Mouse (Mus musculus): Measurements from ENCODE around the gene Synpr. TPM values are rescaled to one million over a fixed set of nuclear protein-coding genes. Genes with fewer than 3 reads are reported as not detected.
A peak's percentile ranks its signal among the peaks of the same experiment; 100 is the strongest.

Gene Synpr
- polyA plus RNA-seq, 1 experiment from 2014 or later = 0.29 TPM

DNA sequence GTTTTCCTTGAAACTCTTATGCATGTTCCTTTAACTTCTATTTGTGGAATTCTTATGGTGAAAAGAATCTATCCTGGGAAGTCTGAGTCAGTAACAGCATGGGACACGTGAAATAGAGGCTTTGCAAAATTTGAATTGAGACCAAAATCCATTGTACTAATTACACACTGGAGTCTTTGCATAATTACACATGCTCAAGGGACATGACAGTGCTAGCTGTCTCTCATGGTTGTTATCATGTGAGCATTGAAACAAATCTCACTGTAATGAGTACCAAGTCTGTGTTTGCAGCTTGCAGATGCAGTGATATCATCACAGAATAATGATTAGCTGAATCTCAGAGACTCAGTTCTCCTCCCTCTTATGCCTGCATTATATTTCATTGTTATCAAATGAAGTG lies 22.2 kb upstream of the Synpr start:
- no peak overlapping the region for H3K9ac ChIP-seq (replicated peaks; ENCODE audit: low read depth)
- no peaks in the 10 kb centered on the region for H3K36me3 ChIP-seq (ENCODE audit: insufficient read depth, low read length)
- no peaks in the 10 kb centered on the region for H3K27me3 ChIP-seq (replicated peaks; ENCODE audit: insufficient read depth, low read length)
- no peak overlapping the region for H3K4me3 ChIP-seq (ENCODE audit: low read depth, low read length)
- ATAC-seq (no peak), DNase-seq (ENCODE audit: low spot score) (no peak)
- H3K4me1 ChIP-seq (ENCODE audit: insufficient read depth, low read depth, low read length) = no peaks in the 10 kb centered on the region
- H3K4me2 ChIP-seq (replicated peaks; ENCODE audit: low read depth, low read length) = no peak overlapping the region
- WGBS = 39% methylated on average over 1 of the region's 1 CpGs
- no peak for TF ChIP-seq CTCF (IDR thresholded peaks at IDR 0.05)
- TF ChIP-seq EP300 (IDR thresholded peaks at IDR 0.05) = no peak
- H3K27ac ChIP-seq (ENCODE audit: low read length) = no peak overlapping the region
- H3K9me3 ChIP-seq (ENCODE audit: low read length) = no peaks in the 10 kb centered on the region

- TF ChIP-seq EP300 (IDR thresholded peaks at IDR 0.05) (no peak), CTCF (IDR thresholded peaks at IDR 0.05) (no peak)
- Histone ChIP-seq H3K36me3 (ENCODE audit: insufficient read depth, low read length) (no peaks in the 10 kb centered on the region), H3K4me2 (replicated peaks; ENCODE audit: low read depth, low read length) (no peak overlapping the region), H3K4me3 (ENCODE audit: low read depth, low read length) (no peak overlapping the region), H3K9ac (replicated peaks; ENCODE audit: low read depth) (no peak overlapping the region), H3K27ac (ENCODE audit: low read length) (no peak overlapping the region), H3K9me3 (ENCODE audit: low read length) (no peaks in the 10 kb centered on the region), H3K4me1 (ENCODE audit: insufficient read depth, low read depth, low read length) (no peaks in the 10 kb centered on the region), H3K27me3 (replicated peaks; ENCODE audit: insufficient read depth, low read length) (no peaks in the 10 kb centered on the region)
- DNase-seq (ENCODE audit: low spot score) (no peak), ATAC-seq (no peak)
- 66% methylated on average over 2 of the region's 2 CpGs for WGBS
These were observed 18.2 kb upstream of the Synpr start for GRCm38 (mm10) chr14:13266331-13266730.

GRCm38 (mm10) chr14:13267181-13267580 lies 17.4 kb upstream of the Synpr start:
- Histone ChIP-seq H3K36me3 (ENCODE audit: insufficient read depth, low read length) (no peaks in the 10 kb centered on the region), H3K4me1 (ENCODE audit: insufficient read depth, low read depth, low read length) (no peaks in the 10 kb centered on the region), H3K27me3 (replicated peaks; ENCODE audit: insufficient read depth, low read length) (no peaks in the 10 kb centered on the region), H3K4me2 (replicated peaks; ENCODE audit: low read depth, low read length) (no peak overlapping the region), H3K9me3 (ENCODE audit: low read length) (no peaks in the 10 kb centered on the region), H3K4me3 (ENCODE audit: low read depth, low read length) (no peak overlapping the region), H3K27ac (ENCODE audit: low read length) (no peak overlapping the region), H3K9ac (replicated peaks; ENCODE audit: low read depth) (no peak overlapping the region)
- DNase-seq (ENCODE audit: low spot score) = no peak
- no peak for ATAC-seq
- WGBS = 67% methylated on average over 4 of the region's 4 CpGs
- TF ChIP-seq EP300 (IDR thresholded peaks at IDR 0.05) (no peak), CTCF (IDR thresholded peaks at IDR 0.05) (no peak)

DNA sequence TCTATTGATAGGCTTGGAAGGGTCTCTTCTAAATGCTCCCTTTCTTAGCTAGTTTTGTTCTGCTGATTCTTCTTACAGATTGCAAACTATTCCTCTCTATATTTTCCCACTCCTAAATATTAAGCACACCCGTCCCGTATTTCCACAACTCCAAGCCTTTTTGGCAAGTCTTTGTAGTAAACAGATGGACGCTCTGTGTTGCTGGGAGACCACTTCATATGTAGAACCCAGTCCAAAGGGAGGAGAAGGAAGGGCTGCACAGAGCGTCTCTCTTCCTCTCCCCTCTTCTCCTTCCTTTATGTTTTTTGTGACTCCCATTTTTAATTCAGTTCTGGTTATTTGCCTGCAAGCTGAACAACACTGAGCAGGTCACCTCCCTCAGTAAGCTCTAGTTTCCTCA lies 1.4 kb upstream of the Synpr start:
- H3K9ac ChIP-seq (replicated peaks; ENCODE audit: low read depth) = no peak overlapping the region
- H3K4me3 ChIP-seq (ENCODE audit: low read depth, low read length) = no peak overlapping the region
- 71% methylated on average over 4 of the region's 4 CpGs for WGBS
- ATAC-seq (no peak), DNase-seq (ENCODE audit: low spot score) (no peak)
- H3K9me3 ChIP-seq (ENCODE audit: low read length) = no peaks in the 10 kb centered on the region
- no peak overlapping the region for H3K27ac ChIP-seq (ENCODE audit: low read length)
- TF ChIP-seq EP300 (IDR thresholded peaks at IDR 0.05) = no peak
- TF ChIP-seq CTCF (IDR thresholded peaks at IDR 0.05) = no peak
- H3K4me2 ChIP-seq (replicated peaks; ENCODE audit: low read depth, low read length) = no peak overlapping the region
- H3K27me3 ChIP-seq (replicated peaks; ENCODE audit: insufficient read depth, low read length) = no peaks in the 10 kb centered on the region
- no peaks in the 10 kb centered on the region for H3K4me1 ChIP-seq (ENCODE audit: insufficient read depth, low read depth, low read length)
- H3K36me3 ChIP-seq (ENCODE audit: insufficient read depth, low read length) = no peaks in the 10 kb centered on the region

GRCm38 (mm10) chr14:13284845-13285198 lies 242 bp downstream of the Synpr start:
- no peak for TF ChIP-seq CTCF (IDR thresholded peaks at IDR 0.05)
- TF ChIP-seq EP300 (IDR thresholded peaks at IDR 0.05) = no peak
- no peak for ATAC-seq
- WGBS = 12% methylated on average over 13 of the region's 13 CpGs

GRCm38 (mm10) chr14:13285341-13286130 lies 956 bp downstream of the Synpr start:
- Histone ChIP-seq H3K36me3 (ENCODE audit: insufficient read depth, low read length) (no peaks in the 10 kb centered on the region), H3K27ac (ENCODE audit: low read length) (no peak overlapping the region), H3K4me3 (ENCODE audit: low read depth, low read length) (no peak overlapping the region), H3K9ac (replicated peaks; ENCODE audit: low read depth) (no peak overlapping the region), H3K9me3 (ENCODE audit: low read length) (no peaks in the 10 kb centered on the region), H3K27me3 (replicated peaks; ENCODE audit: insufficient read depth, low read length) (no peaks in the 10 kb centered on the region), H3K4me2 (replicated peaks; ENCODE audit: low read depth, low read length) (no peak overlapping the region), H3K4me1 (ENCODE audit: insufficient read depth, low read depth, low read length) (no peaks in the 10 kb centered on the region)
- TF ChIP-seq EP300 (IDR thresholded peaks at IDR 0.05) (no peak), CTCF (IDR thresholded peaks at IDR 0.05) (no peak)
- WGBS = 51% methylated on average over 10 of the region's 10 CpGs
- DNase-seq (ENCODE audit: low spot score) = no peak
- no peak for ATAC-seq

More at GRCm38 (mm10) chr14:13284845-13285198, 242 bp downstream of the Synpr start:
- Histone ChIP-seq H3K27ac (ENCODE audit: low read length) (no peak overlapping the region), H3K9ac (replicated peaks; ENCODE audit: low read depth) (no peak overlapping the region), H3K4me3 (ENCODE audit: low read depth, low read length) (no peak overlapping the region), H3K4me1 (ENCODE audit: insufficient read depth, low read depth, low read length) (no peaks in the 10 kb centered on the region), H3K9me3 (ENCODE audit: low read length) (no peaks in the 10 kb centered on the region), H3K4me2 (replicated peaks; ENCODE audit: low read depth, low read length) (peak overlapping the region; percentile 53), H3K36me3 (ENCODE audit: insufficient read depth, low read length) (no peaks in the 10 kb centered on the region), H3K27me3 (replicated peaks; ENCODE audit: insufficient read depth, low read length) (no peaks in the 10 kb centered on the region)
- no peak for DNase-seq (ENCODE audit: low spot score)

Measured in lung, postnatal 0 days (tissue).